Comparison of ENCODE assay signal across 7 mouse cellular contexts in genomic region chr13:60467821-60468579, GRCm38 (mm10).
A peak's percentile ranks its signal among the peaks of the same experiment; 100 is the strongest.
DNase-seq lines count a peak whose midpoint lies in the region; ATAC-seq and TF ChIP-seq lines count a peak whose summit lies in the region.

No protein-coding gene starts in this region.

- H3K9ac ChIP-seq in midbrain, embryonic 16.5 days (ENCODE audit: low read depth, low read length), result no peak overlapping the region

- no peaks in the 10 kb centered on the region for H3K9me3 ChIP-seq in midbrain, embryonic 10.5 days (replicated peaks)
- H3K9me3 ChIP-seq in midbrain, embryonic 16.5 days (replicated peaks; ENCODE audit: control insufficient read depth, low read length, poor library complexity, severe bottlenecking), result no peaks in the 10 kb centered on the region

- peak; percentile 57 for DNase-seq in midbrain, embryonic 10.5 days (ENCODE audit: low spot score)
- DNase-seq in R1 (ENCODE audit: low read depth, low spot score), result peak; percentile 52
- peak; percentile 73 to 79 for DNase-seq in cerebellum, postnatal 10 days
- DNase-seq in heart, adult 8-10 months (ENCODE audit: low spot score), result peak; percentile 58
- DNase-seq in left cerebral cortex, postnatal 14 days (ENCODE audit: low spot score in 2 of 2), result peak; percentile 49 to 76

- no peaks in the 10 kb centered on the region for H3K36me3 ChIP-seq in midbrain, embryonic 10.5 days
- no peaks in the 10 kb centered on the region for H3K36me3 ChIP-seq in midbrain, embryonic 16.5 days (ENCODE audit: control insufficient read depth, insufficient read depth, low read length)
- no peaks in the 10 kb centered on the region for H3K36me3 ChIP-seq in myocyte (ENCODE audit: control insufficient read depth, insufficient read depth)

- H3K4me1 ChIP-seq in midbrain, embryonic 10.5 days, result peaks cover 15% of the 10 kb centered on the region; the same call in 1 of the 2 replicates
- H3K4me1 ChIP-seq in midbrain, embryonic 16.5 days (ENCODE audit: control insufficient read depth, insufficient read depth, low read length), result peaks cover 9% of the 10 kb centered on the region; the same call in 1 of the 2 replicates

- H3K27me3 ChIP-seq in midbrain, embryonic 10.5 days (ENCODE audit: low read depth, poor library complexity, severe bottlenecking), result no peaks in the 10 kb centered on the region
- H3K27me3 ChIP-seq in midbrain, embryonic 16.5 days (ENCODE audit: control insufficient read depth, insufficient read depth, low read depth, low read length), result no peaks in the 10 kb centered on the region
- no peaks in the 10 kb centered on the region for H3K27me3 ChIP-seq in myocyte (ENCODE audit: control insufficient read depth, insufficient read depth, insufficient read length)

- intact Hi-C loops in left cerebral cortex, postnatal 14 days (cut with DNase I), result loop anchor here (1.0 to 10.0 kb wide), 5 partner anchors 291 to 1833 kb away; partner anchors contain the start of gene Gas1

- H3K4me3 ChIP-seq in midbrain, embryonic 10.5 days, result no peak overlapping the region
- no peak overlapping the region for H3K4me3 ChIP-seq in midbrain, embryonic 16.5 days (ENCODE audit: low read depth, low read length)
- no peak overlapping the region for H3K4me3 ChIP-seq in myocyte

- H3K79me2 ChIP-seq in myocyte (ENCODE audit: control insufficient read depth, insufficient read depth), result no peaks in the 10 kb centered on the region

- H3K27ac ChIP-seq in midbrain, embryonic 10.5 days (replicated peaks), result peak overlapping the region; percentile 55; the same call in 1 of the 2 replicates
- no peak overlapping the region for H3K27ac ChIP-seq in midbrain, embryonic 16.5 days (ENCODE audit: low read length)

- WGBS in midbrain, embryonic 10.5 days, result 30% methylated on average over 11 of the region's 11 CpGs
- WGBS in midbrain, embryonic 16.5 days, result 18% methylated on average over 11 of the region's 11 CpGs

- no peak for ATAC-seq in midbrain, embryonic 16.5 days

- H3K4me2 ChIP-seq in midbrain, embryonic 16.5 days (ENCODE audit: low read length), result no peak overlapping the region
- H3K4me2 ChIP-seq in myocyte (ENCODE audit: low read depth), result peak overlapping the region; percentile 67

- no peak overlapping the region for H3ac ChIP-seq in myocyte (ENCODE audit: control insufficient read depth, insufficient read length)

- TF ChIP-seq POLR2A in myocyte (IDR thresholded peaks at IDR 0.05; ENCODE audit: insufficient read length, low read depth), result no peak

TF ChIP-seq in myocyte, 11 proteins besides CTCF, POLR2A, EP300 and RAD21:
- TF ChIP-seq MAX (IDR thresholded peaks at IDR 0.05; ENCODE audit: low read depth) (peak; percentile 11), MYOG (IDR thresholded peaks at IDR 0.05; ENCODE audit: control insufficient read depth in 1 of 3, insufficient read depth in 1 of 3, insufficient read length in 2 of 3, low read depth in 2 of 3) (peak in 2 of 3 experiments; percentile 27 to 68), MYOD1 (IDR thresholded peaks at IDR 0.05; ENCODE audit: control insufficient read depth in 1 of 3, insufficient read length in 2 of 3, low read depth in 2 of 3) (peak in 2 of 3 experiments; percentile 70 to 81), TCF3 (IDR thresholded peaks at IDR 0.05; ENCODE audit: insufficient read length, low read depth) (no peak), REST (IDR thresholded peaks at IDR 0.05; ENCODE audit: insufficient read depth, insufficient read length) (no peak)
